Mouse (Mus musculus): ENCODE data around the gene Sav1.
A peak's percentile ranks its signal among the peaks of the same experiment; 100 is the strongest.

Gene Sav1

GRCm38 (mm10) chr12:69986786-69987497, at the start of gene Sav1:
Gene Sav1, minus strand, starts transcription at chr12:69987002.
- peak; percentile 94 for DNase-seq

DNA sequence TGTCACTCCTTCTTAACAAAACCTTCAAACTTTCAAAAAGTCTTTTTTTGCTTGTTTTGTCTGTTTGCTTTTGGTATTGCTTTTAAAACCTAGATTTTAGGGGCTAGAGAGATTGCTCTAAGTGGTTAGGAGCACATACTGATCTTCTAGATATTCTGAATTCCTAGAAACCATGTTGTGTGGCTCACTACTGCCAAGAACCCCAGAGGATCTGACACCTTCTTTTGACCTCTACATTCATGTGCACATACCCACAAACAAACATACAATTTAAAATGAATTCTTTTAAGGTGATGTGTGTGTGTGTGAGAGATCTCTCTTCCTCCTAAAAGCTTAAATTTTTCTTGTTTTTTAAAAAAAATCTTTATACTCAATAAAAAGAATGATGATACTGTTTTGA, 39.4 kb upstream of the Sav1 start:
- DNase-seq = no peak

- DNase-seq = no peak
Measured at GRCm38 (mm10) chr12:70025431-70025830, 38.6 kb upstream of the Sav1 start.

GRCm38 (mm10) chr12:70023580-70023979, 36.8 kb upstream of the Sav1 start:
- no peak for DNase-seq

GRCm38 (mm10) chr12:70018153-70018552, 31.4 kb upstream of the Sav1 start:
- DNase-seq = no peak

DNA sequence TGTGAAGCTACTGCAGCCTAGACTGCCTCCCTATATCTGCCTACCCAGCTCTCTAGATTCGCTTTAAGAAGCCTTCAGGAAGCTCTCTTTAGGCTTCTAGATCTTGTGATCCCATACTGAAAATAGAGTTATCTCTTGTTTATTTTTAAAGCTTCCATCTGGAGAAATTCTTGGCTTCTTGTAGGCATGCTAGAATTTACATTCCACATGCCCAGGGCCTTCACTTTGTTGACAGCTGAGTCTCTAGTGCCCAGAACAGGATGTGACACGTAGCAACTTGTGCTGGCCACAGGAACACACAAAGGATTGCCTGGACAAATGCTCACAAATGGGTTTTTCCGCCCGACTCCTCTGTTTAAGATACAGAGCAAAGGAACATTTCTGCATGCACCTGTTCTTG, 29.1 kb upstream of the Sav1 start:
- no peak for DNase-seq

DNA sequence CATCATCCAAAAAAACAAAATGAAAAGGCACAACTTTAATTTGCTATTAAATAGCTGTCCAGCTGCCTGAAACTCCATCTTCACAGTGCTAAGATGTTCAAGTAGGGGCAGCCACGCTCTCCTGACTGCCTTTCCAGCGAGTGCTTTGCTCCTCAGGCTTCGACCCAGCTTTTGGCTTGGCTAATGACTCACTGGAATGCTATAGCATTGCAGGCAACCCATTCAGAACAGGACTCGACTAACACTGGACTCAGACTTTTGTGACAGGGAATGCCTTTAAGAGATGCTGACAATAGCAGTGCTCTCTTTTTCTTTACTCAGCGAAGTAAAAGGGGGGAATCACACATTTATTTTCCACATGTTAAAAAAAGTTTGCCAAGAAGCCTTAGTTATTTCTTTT, 24.9 kb upstream of the Sav1 start:
- DNase-seq = no peak

DNA sequence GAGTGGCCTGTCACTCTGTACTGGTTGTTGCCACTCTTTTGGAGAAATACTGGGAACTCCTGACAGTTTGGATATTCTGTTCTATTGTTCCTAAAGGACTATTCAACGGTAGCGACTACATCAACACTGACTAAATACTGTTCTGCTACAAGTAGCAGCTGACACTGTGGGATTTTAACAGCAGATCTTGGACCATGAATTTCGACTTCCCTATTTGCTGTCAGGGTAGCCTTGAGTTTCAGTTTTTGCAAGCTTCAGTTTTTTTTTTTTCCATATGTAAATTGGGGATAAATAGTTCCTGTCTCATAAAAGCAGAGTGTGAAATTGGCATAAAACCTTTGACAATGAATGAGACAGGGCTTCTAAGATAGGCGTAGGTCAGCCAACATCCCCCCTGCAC, 23.6 kb upstream of the Sav1 start:
- DNase-seq = no peak

DNA sequence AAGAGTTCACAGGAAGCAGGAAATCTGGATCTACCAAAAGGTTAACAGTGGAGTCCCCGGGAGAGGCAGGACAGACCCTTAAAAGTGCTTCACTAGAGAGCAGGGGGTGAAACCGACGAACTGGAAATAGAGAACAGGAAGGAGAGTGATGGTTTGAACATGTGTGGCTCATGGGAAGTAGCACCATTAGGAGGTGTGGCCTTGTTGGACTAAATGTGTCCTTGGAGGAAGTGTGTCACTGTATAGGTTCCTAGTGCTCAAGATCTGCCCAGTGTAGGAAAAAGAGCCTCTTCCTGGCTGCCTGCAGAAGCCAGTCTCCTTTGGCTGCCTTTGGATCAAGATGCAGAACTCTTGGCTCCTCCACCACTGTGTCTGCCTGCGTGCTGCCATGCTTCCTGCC, 18.3 kb upstream of the Sav1 start:
- DNase-seq = no peak

DNA sequence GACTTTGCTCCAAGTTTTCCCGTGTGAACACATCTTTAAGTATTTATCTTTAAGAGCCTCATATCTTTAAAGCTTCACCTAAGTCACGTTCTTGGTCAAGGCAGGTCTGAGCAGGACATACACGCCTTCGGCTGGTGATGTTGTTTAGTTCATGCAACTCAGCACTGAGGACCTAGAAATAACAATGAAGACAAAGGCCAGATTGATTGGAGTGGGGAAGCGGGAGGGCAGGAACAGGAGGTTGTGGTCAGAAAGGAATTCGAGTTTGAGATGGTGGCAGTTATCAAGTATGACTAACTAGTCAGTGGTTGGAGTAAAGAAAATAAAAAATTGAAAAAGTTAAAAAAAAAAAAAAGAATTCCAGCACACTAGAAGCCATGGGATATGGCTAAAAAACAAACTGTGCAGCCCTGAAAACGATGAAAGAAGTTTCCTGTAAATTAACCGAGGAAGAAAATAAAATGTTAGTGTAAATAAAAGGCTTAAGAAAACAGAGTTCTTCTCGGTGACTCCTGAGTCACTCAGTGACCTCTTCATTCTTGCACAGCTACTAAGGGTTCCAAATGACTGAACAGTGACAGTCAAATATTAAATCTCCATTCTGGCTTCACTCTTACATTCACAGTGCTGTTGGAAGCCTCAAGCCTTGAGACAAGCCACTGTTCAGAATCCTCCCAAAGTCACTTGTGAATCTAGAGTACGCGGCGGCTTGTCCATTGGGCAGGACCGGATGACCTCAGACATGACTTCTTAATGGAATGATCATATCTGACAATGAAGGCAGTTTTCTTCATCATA, 11.6 kb upstream of the Sav1 start:
- DNase-seq = no peak

GRCm38 (mm10) chr12:69995382-69995781, 8.6 kb upstream of the Sav1 start:
- no peak for DNase-seq

- DNase-seq = peak; percentile 65
Measured at GRCm38 (mm10) chr12:69986241-69986762, 500 bp downstream of the Sav1 start.

- DNase-seq = no peak
Measured at GRCm38 (mm10) chr12:69985546-69985945, 1.3 kb downstream of the Sav1 start.

- DNase-seq = no peak
Measured at GRCm38 (mm10) chr12:69982874-69983273, 3.9 kb downstream of the Sav1 start.

- no peak for DNase-seq
Measured at GRCm38 (mm10) chr12:69977376-69977998, 9.3 kb downstream of the Sav1 start.

- DNase-seq = no peak
Measured at GRCm38 (mm10) chr12:69976688-69977087, 10.1 kb downstream of the Sav1 start.

- no peak for DNase-seq
Measured at GRCm38 (mm10) chr12:69973666-69974065, 13.1 kb downstream of the Sav1 start.

DNA sequence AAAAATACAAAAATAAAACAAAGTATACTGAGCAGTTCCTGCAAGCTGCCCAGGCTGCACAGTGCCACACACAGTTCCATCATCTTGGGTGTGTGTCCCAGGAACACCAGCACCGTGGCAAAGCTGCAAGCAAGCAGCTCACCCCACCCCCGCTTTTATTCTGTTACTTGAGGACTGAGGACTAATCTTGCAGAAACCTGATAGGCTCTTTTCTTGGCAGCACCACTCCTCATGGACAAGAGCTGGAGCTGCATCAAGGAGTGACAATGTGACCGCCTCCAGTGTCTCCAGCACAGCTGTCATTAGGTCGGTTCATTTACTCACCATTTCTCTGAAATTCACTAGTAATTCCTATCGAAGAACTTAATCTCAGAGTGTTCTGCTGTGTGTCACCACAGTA, 18.6 kb downstream of the Sav1 start:
- DNase-seq = no peak

DNA sequence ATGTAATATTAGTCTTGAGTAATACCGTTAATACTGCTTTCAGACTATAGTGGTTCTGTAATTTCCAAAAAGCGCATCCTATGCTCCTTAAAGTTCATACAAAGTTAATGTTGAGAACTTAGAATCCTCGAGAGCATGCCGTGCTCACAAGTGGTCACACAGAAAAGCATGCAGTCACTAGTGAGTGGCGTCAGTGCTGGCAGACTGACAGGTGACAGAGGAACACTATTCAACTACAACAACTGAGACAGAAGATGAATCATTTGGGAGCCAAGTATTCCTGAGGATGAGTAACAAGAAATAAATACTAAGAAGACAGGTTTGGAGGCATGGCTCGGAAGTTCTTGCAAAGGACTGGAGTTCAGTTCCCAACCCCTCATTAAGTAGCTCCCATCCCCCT, 19.7 kb downstream of the Sav1 start:
- no peak for DNase-seq

DNA sequence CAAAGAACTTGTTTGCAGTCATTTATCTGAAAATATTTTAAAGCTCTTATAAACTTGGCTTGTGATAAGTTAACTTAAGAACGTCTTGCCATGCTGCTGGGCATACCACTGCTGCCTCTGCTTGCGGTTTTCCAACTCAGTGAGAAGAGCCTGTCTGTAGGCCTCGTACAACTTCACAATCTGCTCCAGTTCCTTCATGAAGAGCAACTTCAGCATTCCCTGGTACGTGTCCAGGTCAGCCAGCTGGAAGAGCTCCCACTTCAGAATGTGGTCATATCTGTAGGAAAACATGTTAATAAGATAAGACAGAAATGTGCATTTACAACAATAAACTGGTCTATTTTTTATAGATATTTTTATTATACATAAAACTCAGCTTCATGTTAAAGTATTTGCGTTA, 20.7 kb downstream of the Sav1 start:
- DNase-seq = no peak

DNA sequence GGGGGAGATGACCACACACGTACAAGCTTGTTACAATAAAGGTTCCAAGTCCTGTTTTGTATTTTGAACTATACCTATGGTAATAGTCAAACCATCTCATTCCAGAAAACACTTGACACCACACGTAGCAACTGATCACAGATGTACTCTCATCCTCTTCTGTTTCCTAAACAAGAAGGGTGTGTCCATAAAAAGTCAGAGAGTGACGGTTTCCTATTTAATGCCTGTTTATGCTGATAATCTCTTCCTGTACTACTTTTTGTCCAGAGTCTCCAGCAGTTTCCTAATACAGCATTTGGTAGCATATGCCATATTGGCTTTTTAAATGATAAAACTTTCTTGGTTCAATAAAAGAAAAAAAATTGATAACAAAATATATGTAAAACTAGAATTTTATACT, 21.2 kb downstream of the Sav1 start:
- DNase-seq = no peak

- no peak for DNase-seq
Measured at GRCm38 (mm10) chr12:69963141-69963540, 23.7 kb downstream of the Sav1 start.

DNA sequence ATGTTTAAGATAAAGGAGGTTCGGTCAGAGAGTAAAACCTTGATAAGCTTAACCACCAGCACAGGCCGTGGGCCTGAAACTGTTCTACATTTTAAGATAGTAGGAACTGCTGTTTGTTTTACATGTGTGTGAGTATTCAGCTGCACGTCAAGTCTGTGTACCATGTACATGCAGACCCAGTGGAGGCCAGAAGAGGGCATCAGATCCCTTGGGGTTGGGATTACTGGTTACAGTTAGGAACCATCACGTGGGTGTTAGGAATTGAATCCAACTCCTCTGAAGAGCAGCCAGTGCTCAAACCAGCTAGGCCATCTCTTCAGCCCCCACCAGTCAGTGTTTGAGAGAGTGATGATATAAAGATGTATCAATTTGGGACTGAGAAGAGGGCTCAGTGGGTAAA, 24.3 kb downstream of the Sav1 start:
- DNase-seq = peak; percentile 66

GRCm38 (mm10) chr12:69957378-69957777, 29.4 kb downstream of the Sav1 start:
- DNase-seq = no peak
